Comparison of ENCODE assay signal across 8 mouse cellular contexts in genomic region chr11:106065923-106066571, GRCm38 (mm10). TPM values are rescaled to one million over a fixed set of nuclear protein-coding genes. Genes with fewer than 3 reads are reported as not detected.
DNase-seq lines count a peak whose midpoint lies in the region; ATAC-seq and TF ChIP-seq lines count a peak whose summit lies in the region.

Taco1 (plus strand) TSS chr11:106066061.

- TF ChIP-seq POLR2A in lung, adult 2 months (IDR thresholded peaks at IDR 0.05; ENCODE audit: borderline replicate concordance, extremely low read depth, low read depth, low read length) = peak; percentile 62; the same call in 1 of the 2 replicates

- H3K9ac ChIP-seq in ES-E14 (ENCODE audit: insufficient read depth, low read depth, low read length, poor library complexity, severe bottlenecking) = peak within 1 kb of the TSS; percentile 85
- H3K9ac ChIP-seq in forebrain, embryonic 15.5 days (replicated peaks) = peak within 1 kb of the TSS; percentile 87

- peak; percentile 95 for DNase-seq in ES-E14 (ENCODE audit: low read depth, low spot score)
- peak; percentile 90 for DNase-seq in cerebellum, adult 11-12 months
- peak; percentile 87 for DNase-seq in heart, postnatal 25 days (ENCODE audit: low spot score)
- DNase-seq in layer of hippocampus, adult 18-20 months (ENCODE audit: low spot score in 2 of 2) = peak; percentile 92 to 96
- peak; percentile 95 for DNase-seq in lung, adult 2 months
- DNase-seq in thymus, adult 18-20 months = peak; percentile 81 to 82

- peak; percentile 21; the same call in 1 of the 2 replicates for TF ChIP-seq CTCF in lung, adult 2 months (IDR thresholded peaks at IDR 0.05; ENCODE audit: insufficient read depth, low read length)

- no peaks in the 10 kb centered on the region for H3K36me3 ChIP-seq in ES-E14 (ENCODE audit: control insufficient read depth, insufficient read depth, low read length, poor library complexity, severe bottlenecking)
- no peaks in the 10 kb centered on the region for H3K36me3 ChIP-seq in forebrain, embryonic 15.5 days

- no peaks in the 10 kb centered on the region for H3K9me3 ChIP-seq in ES-E14 (ENCODE audit: control insufficient read depth, insufficient read depth, low read depth, low read length)
- H3K9me3 ChIP-seq in forebrain, embryonic 15.5 days = no peaks in the 10 kb centered on the region

- H3K27me3 ChIP-seq in forebrain, embryonic 15.5 days = no peaks in the 10 kb centered on the region

- in situ Hi-C loops in ES-E14 (cut with MboI; ENCODE audit: low sequenced_read_pairs in 2 of 2, unreplicated experiment in 2 of 2) = no loop called here

- no peak within 1 kb of the TSS for H3K27ac ChIP-seq in ES-E14 (ENCODE audit: insufficient read depth, low read depth, low read length, poor library complexity, severe bottlenecking)
- peak within 1 kb of the TSS; percentile 84 for H3K27ac ChIP-seq in forebrain, embryonic 15.5 days (replicated peaks)

- H3K4me2 ChIP-seq in forebrain, embryonic 15.5 days (replicated peaks) = peak within 1 kb of the TSS; percentile 92

- under 1% methylated on average over 49 of the region's 49 CpGs for WGBS in forebrain, embryonic 15.5 days
- under 1% methylated on average over 49 of the region's 49 CpGs for WGBS in lung, adult 2 months

- intact Hi-C loops in heart, postnatal 25 days (cut with DNase I) = no loop called here

- ATAC-seq in forebrain, embryonic 15.5 days (replicated peaks) = peak; percentile 97
- ATAC-seq in neutrophil, adult 5-6 weeks (ENCODE audit: extremely low read depth, insufficient number of reproducible peaks, low FRiP score, poor library complexity, severe bottlenecking) = peak; percentile 99

- H3K4me3 ChIP-seq in ES-E14 (ENCODE audit: insufficient read depth in 1 of 2, low read depth in 1 of 2, low read length in 2 of 2, poor library complexity in 1 of 2, severe bottlenecking in 1 of 2) = peak within 1 kb of the TSS; percentile 81 to 95
- H3K4me3 ChIP-seq in forebrain, embryonic 15.5 days = peak within 1 kb of the TSS; percentile 84
- peak within 1 kb of the TSS; percentile 72 for H3K4me3 ChIP-seq in lung, adult 2 months (replicated peaks; ENCODE audit: extremely low read depth, low read depth, low read length)

- H3K4me1 ChIP-seq in ES-E14 (ENCODE audit: control insufficient read depth in 2 of 2, insufficient read depth in 2 of 2, low read length in 2 of 2, poor library complexity in 1 of 2) = no peaks in the 10 kb centered on the region; a peak in 1 of 4 replicates
- H3K4me1 ChIP-seq in forebrain, embryonic 15.5 days = peaks cover 14% of the 10 kb centered on the region
- no peaks in the 10 kb centered on the region; the same call in 1 of the 2 replicates for H3K4me1 ChIP-seq in lung, adult 2 months (ENCODE audit: control insufficient read depth, insufficient read depth, low read length)

TF ChIP-seq in ES-E14, 5 proteins besides CTCF, POLR2A, EP300 and RAD21:
- TF ChIP-seq CHD2 (IDR thresholded peaks at IDR 0.05; ENCODE audit: low read depth, low read length) = peak; percentile 85
- TF ChIP-seq HCFC1 (IDR thresholded peaks at IDR 0.05; ENCODE audit: borderline replicate concordance, insufficient read depth, low read length) = peak; percentile 91
- no peak for TF ChIP-seq ZC3H11A (IDR thresholded peaks at IDR 0.05; ENCODE audit: borderline replicate concordance, low read depth, low read length)
TF ChIP-seq in ES-E14: peak in this region for 2.

RNA-seq across cellular contexts. Expression of gene Taco1, which starts in this region (rescaled TPM):
- total RNA-seq in ES-E14 (2012; rRNA removed) = 12.6 and 17.4 TPM in 2 replicates
- polyA plus RNA-seq in forebrain, embryonic 15.5 days (2015; fragmentation: Nextera tagmentation; extraction: Ambion mirVana) = 7.2 and 7.3 TPM in 2 replicates
- 10 to 100 TPM; 68.3 to 71.5 TPM for total RNA-seq in heart, postnatal 25 days (2021)
- total RNA-seq in layer of hippocampus, adult 18-20 months (2021) = 10 to 100 TPM; 18.3 TPM
- 9.3 and 9.7 TPM in 2 replicates for polyA plus RNA-seq in lung, adult 2 months (2012; rRNA removed)
- total RNA-seq in neutrophil, adult 5-6 weeks (2017) = 9.8 and 12.0 TPM in 2 replicates
